Mouse (Mus musculus): ENCODE data around the gene Antxr1.

The Antxr1 gene

DNA sequence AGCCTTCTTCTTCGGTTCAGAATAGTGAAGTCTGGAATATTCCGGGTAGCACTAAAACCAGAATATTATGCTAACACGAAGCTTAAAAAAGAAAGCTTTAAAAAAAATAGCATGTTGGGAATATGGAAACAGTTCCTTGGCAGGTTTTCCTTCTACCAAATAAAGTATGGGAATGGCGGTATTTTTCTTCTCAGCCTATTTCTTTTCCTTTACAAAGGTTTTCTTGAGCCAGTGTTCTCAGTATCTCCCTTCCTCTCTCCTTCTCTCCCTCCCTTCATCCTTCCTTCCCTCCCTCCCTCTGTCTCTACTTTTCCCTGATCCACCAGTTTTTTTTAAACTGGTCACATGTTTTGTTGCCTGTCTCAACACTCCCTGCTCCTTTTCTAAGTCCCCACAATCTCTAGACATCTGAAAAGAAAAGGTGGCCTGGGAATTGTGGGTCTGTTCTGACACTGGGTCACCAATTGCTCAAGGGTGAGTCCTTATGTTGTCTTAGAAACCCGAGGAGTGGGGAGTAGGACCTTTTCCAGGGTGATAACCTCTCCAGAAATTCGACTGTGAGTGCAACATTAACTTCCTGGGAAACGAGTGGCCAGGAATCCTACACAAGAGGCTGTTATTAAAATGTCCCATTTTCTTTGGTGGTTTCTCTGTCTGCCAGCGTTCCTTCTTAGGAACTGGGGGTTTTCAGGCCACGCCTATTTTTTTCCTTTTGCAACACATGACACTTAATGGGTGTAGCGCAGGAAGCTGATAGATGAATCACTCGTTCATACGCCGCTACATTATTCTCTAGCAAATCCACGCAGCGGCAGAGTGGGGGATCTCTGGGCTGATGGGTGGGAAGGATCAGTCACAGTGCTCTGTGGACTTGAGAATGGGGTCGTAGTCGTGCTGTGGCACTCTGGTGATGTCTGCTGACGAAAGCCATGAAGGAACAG lies 42.4 kb downstream of the Antxr1 start:
- DNase-seq (ENCODE audit: low spot score in 2 of 2), result no peak

DNA sequence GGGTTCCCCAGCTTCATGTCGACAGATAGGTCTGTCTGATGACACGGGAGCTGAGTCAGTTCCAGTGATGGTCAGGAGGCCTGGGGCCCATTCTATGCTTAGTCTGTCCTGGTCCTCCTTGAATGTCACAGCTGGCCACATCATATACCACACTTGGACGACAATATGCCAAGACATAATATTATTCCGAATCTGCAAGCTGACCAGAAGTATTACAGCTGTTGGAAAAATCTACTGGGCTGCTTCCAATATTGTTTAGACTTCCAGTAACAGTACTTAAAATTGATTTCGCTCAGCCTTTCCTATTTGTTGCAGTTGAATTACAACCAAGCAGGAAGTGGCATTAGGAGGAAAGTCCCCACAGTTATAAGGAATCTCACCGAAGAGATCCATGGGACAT lies 48.4 kb downstream of the Antxr1 start:
- DNase-seq (ENCODE audit: low spot score in 2 of 2), result no peak

DNA sequence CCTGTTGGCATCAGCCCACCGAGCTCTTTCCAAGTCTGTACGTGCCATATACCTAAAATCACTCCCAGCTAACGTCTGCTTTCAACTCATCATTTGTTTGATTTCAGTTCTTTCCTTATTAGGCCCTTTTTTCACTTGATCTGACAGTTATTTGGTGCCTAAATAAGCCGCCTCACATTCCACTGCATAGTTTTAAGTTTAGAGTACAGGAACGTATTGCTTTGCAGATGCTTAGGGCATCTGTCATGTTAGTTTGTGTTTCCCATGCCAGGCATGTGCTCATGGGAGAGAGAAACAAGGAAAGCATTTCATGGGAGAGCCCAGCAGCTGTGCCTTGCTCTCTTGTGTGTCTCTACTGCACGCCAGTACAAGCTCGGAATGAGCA lies 50.3 kb downstream of the Antxr1 start:
- DNase-seq (ENCODE audit: low spot score in 2 of 2), result peak in 1 of 2 experiments; percentile 52

DNA sequence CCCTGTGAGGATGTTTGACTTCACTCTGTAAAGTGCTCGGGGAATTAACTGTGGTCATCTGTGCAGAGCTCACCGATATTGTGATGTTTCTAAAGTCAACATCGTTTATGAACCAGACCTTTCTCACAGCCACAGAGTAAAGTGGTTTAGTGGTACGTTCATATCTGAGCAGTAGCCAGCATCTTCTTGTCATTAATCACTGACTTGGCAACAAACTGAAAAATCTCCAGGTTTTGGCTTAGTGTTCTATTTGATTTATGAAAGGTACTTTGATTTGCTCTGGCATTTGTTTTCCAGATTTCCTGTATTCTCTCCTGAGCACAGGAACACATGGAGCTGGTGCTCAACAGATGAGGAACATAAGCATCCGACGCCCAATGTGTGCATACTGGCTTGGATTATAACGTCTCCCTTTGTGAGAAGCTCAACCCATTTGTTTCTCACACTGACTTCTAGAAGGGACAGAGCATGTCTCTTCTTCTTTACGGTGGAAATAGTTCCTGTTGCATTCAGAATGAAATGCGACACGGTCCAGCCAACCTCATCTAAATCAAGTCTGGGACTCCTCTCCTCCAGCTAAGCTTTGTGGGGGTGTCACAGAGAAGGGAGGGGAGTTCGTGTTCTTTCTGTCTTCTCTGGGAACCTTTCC lies 50.8 kb downstream of the Antxr1 start:
- DNase-seq (ENCODE audit: low spot score in 2 of 2), result no peak

DNA sequence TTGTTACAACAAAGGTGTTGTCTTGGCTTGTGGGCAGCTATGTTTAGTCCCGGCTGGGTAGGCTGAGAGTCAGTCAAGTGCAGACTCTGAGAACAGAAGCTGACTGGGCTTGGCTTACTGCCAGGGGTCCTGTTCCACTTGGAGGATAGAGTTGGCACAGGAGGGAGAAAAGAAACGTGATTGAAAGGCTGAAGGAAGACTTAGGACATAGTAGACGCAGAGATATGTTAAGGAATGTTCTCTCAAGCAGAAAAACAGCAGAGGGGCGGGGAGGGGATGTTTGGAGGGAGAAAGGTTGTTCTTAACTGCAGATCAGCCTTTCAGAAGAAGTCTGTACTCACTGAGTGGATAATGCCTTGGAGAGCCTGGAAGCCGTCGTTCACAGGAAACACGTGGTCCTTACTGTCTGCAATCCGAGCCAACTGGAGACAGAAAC lies 53.3 kb downstream of the Antxr1 start:
- peak; percentile 60 to 67 for DNase-seq (ENCODE audit: low spot score in 2 of 2)

DNA sequence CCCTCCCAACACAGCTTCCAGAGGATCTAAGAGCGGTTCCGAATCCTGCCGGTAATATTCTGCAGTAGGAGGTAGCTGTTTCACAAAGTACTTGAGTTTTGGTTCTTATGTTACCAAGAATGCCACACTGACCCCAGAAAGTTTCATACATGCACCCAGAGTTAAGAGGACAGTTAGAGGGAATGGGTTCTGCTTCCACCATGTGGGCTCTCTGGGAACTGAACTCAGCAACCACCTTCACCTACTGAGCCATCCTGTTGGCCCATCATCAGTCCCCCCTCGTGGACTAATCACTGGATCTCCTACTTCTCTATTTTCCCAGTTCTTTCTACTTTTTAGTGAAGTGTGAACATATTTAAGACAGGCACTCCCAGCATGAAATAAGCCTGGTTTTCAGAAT lies 53.9 kb downstream of the Antxr1 start:
- no peak for DNase-seq (ENCODE audit: low spot score in 2 of 2)

DNA sequence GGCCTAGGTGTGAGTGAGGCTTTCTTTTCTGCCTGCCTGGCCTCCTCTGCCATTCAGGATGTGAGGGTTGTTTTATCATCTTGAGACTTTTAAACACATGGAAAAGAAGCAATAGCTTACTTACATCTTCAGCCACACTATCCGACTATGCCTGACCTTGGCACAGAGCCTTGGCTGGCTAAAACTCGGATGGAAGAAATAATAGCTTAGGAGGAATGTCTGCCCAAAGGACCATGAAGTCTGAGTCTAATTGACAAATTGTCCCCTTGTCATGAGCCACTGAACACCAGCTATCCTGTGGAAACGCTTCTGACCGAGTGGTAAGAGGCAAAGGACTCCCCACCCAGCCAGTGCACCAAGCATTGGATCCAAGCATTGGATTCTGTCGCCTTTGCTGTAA lies 57.5 kb downstream of the Antxr1 start:
- DNase-seq (ENCODE audit: low spot score in 2 of 2), result no peak

DNA sequence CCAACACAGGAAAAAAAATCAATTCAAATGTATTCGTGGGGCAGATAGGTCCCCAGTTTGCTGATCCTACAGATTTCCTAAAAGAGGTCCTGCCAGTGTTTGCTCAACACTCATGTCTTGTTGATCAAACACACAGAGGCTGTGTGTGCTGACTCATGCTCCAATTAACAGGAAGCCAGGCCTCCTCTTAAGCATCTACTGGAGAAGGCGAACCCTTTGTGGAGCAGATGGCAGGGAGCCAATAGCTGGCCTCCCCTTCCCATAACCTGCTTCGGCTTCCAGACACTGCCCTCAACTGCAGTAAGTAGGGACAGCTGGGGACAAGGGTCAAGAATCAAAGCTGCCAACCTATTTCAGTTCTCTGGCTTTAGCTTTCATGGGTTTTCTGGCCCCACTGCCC lies 58.1 kb downstream of the Antxr1 start:
- DNase-seq (ENCODE audit: low spot score in 2 of 2), result peak; percentile 57 to 63

DNA sequence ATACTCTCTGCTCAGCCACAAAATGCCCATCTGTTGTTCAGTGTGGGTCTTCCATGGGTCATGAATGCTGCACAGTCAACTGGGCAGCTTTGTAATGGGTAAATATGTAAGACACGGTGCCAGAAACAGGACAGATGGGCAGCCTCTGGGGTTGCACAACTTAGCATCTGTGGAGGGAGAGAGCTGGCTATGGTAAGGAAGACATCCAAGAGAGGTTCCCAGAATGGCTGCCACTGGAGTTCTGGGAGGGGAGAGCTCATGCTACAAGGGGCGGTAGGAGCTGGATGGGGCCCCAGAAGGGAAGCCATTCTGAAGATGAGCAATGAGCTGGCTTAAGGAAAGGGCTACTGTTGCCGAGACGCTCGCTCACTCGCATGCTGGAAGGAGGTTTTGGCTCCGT lies 58.7 kb downstream of the Antxr1 start:
- peak; percentile 56 to 58 for DNase-seq (ENCODE audit: low spot score in 2 of 2)

DNA sequence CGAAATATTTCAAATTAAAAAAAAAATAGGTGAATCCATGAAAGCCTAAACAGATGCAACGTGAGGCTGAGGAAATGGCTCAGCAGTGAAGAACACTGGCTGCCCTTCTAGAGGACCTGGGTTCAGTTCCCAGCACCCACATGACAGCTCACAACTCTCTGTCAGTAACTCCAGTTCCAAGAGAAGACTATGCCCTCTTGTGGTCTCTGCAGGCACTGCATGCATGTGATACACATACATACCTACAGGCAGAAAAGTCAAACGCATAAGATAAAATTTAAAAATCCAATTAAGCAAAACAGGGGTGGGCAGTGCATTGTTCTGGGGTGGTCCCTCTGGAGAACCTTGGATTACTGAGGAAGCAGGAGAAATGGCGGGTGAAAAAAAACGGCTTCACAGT lies 60.8 kb downstream of the Antxr1 start:
- no peak for DNase-seq (ENCODE audit: low spot score in 2 of 2)

DNA sequence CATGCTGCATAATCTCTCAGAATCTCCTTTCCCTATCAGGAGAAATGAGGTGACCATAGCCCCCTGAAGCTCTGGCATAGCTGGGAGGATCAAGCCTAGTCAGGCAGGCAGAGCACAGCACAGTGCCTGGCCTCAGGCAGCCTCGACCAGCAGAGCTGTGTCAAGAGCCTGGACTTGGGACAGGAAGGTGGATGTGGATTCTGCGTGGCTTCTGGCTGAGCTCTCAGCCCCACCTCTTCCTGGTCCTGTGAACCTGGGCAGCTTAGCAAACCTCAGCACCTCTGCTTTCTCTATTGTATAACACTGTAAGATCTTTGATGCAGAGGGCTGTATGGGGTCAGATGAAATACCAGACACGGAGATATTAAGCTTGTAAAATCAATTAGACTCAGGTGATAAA lies 61.8 kb downstream of the Antxr1 start:
- DNase-seq (ENCODE audit: low spot score in 2 of 2), result no peak

DNA sequence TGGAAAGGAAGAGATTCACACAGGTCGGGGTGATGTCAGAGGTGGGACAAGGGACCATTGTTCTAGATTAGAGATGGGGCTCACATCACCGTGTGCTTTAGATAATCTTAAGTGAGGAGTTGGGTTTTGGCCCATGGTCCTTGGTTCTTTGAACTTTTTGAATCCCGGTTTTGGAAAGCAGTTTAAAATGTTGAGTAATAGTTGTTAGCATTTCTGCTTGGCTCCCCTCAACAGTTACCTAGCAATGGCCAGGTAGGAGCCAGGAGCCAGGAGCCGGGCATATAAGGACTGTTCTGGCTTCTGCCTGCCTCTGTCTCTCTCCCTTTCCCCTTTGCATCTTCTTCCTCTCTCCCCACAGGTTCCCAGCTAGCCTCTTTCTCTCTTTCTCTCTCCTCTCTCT lies 62.5 kb downstream of the Antxr1 start:
- DNase-seq (ENCODE audit: low spot score in 2 of 2), result no peak

DNA sequence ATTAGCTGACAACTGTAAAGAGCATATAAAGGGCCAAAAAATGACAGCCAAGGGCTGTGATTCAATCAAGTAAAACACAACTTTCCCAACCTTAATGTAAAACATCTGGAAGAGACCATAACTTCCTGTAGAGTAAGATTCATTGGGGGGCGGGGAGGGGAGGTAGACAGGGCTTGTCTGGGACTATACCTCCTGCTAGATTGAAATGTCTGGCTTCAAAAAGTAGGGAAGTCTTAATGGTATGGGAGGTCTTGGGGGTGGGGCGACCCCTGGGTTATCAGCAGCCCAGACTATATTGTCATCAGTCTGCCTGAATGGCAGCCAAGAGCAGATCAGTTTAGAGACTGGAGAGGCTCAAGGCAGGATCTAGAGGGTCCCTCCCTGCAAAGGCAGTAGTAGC lies 63.4 kb downstream of the Antxr1 start:
- no peak for DNase-seq (ENCODE audit: low spot score in 2 of 2)

DNA sequence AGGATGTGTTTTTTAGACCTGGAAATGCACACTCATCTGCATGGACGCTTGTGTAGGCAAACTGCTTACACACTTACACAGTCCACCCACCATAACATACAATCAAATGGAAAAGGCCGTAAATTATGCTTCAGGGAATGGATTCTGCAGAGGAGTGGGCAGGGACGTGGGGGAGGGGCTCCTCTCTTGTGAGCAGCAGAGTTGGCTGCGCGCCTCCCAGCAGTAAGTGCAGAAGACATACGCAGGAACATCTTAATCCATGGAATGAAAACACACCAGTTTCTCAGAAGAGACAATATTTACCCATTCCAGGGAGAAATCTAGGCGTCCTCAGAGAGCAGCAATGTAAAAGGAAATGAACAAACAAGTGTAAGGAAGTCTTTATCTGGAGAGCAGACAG lies 65.2 kb downstream of the Antxr1 start:
- peak; percentile 75 to 78 for DNase-seq (ENCODE audit: low spot score in 2 of 2)

DNA sequence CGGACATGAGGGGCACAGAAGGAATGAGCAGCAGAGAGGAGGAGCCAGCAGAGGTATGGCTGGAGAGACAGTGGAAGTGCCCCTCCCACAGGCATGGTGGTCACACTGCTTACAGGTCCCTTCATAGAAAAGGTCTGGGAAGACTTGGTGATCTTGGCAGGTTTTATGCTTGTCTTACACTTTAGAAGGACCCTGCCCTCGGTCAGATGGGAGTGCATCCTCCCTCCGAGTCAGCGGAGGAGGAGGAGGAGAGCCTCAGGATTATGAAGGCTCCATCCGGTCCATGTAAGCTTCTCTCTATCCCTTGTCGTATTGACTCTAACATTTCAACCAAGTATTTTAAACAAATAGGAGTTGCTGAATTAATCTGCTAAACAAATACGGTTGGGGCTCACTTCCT lies 65.7 kb downstream of the Antxr1 start:
- no peak for DNase-seq (ENCODE audit: low spot score in 2 of 2)

DNA sequence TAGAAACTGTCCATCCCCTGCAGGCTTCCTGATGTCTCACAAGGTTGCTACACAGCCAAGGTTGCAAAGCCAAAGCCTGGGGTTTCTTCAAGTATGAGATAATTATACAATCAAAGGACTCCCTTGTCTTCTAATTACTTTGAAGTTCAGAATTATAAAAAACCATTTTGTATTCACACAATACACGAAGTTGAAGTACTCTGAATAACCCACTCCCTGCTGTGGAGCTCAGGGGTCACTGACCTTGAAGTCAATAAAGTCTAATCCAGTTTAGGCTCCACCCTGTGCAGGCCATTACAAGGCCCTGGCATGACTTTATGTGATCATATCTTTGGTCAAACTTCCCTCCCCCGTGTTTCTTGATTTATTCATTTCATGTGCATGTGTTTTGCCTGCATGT lies 73.0 kb downstream of the Antxr1 start:
- no peak for DNase-seq (ENCODE audit: low spot score in 2 of 2)

DNA sequence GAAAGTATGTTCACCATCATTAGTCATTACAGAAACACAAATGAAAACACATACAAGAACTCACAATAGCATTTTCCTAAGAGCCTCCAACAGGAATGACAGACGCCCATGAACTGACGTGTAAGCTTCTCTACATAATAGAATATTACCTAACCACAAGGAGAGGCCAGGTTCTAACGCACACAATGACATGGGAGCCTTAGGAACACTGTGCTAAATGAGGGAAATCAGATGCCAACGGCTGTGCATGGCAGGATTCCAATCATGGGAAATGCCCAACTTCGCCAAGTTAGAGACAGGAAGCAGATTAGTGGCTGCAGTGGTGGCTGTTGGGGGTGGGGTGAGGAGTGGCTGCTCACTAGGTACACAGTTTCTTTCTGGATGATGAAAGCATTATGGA lies 76.6 kb downstream of the Antxr1 start:
- peak in 1 of 2 experiments; percentile 43 for DNase-seq (ENCODE audit: low spot score in 2 of 2)

DNA sequence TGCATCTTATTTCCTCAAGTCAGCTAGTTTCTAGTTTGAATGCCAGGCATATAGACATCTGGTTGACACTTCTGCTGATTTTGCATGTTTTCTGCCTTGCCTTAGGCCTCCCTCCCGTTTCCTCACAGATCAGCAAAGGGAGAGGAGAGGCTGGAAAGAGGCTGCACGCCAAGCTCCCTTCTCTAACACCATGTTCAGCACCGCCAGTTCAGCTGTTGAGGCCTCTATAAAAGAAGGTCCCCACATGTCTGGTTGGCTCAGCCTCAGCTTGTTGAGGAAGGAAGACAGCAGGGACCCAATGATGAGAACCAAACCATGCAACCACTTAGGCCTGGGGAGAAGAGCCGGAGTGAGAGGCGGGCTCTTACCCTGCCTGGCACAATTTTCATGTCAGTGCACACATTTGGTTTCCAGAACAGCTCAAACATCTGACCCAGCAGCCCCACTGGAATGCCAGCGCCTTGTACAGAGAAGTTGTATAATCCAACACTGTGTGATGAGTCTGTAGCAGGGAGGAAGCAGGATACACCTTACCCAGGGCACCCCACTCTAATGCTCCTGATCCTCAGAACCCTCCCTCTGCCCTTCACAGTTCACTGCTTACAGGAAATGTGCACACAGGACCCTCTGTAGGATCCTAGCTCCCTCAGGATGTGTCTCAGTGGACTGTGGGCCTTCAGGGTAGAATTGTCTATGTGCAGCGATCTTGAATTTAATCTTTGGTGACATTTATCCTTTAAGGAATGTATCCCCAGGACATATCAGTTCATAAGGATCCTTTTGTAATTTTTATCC lies 77.4 kb downstream of the Antxr1 start:
- peak; percentile 76 to 83 for DNase-seq (ENCODE audit: low spot score in 2 of 2)

DNA sequence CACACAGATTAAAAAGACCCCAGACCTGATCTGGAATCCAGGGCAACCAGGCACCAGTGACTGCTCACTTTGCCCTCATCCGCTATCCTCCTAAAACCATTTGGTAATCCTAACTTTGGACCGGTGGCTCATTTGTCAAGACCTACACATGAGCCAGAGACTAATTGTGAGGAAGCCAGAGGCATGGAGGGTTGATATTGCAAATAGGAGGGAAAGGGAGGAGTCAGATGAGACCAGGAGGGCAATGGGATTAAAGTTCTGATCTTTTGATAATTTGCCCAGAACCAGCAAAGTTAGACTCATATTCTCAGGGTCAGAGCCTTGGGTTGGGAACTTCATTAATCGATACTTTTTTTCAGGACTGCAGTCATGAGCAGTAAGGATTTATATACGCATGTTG lies 78.2 kb downstream of the Antxr1 start:
- DNase-seq (ENCODE audit: low spot score in 2 of 2), result no peak

DNA sequence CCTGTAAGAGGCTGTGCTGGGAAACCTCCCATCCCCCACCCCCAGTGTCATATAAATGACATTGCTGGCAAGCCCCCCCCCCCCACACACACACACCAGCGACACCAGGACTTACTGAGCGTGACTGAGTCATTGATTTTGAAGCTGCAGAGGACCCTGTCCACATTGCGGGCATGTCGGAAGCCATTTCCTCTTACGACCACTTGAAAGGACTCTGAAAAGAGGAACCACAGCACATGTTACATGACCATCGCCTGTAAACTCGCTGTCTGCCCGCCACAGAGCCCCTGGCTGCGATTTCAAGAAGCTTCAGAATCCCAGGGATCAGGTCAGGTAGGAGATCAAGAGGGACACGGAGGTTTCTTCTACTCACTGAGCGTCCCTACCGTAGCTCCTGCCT lies 80.0 kb downstream of the Antxr1 start:
- no peak for DNase-seq (ENCODE audit: low spot score in 2 of 2)

DNA sequence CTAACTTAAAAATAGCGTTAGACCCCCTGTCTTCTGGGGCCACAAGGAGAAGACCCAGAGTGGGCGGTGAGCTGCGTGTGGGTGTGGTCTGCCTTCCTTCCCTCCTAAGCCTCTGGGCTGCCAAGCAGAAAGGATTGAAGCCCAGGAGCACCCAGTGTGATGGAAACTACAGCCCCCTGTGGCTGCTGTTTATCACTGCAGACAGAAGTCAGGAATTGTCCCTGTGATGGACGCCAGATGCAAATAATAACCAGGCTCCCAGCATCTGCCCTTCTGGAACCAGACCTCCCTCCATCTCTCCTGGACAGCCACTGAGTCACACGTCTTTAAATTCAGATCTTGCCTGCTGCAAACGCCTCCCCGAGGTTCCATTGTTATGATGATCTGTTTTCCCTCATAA lies 80.9 kb downstream of the Antxr1 start:
- no peak for DNase-seq (ENCODE audit: low spot score in 2 of 2)

DNA sequence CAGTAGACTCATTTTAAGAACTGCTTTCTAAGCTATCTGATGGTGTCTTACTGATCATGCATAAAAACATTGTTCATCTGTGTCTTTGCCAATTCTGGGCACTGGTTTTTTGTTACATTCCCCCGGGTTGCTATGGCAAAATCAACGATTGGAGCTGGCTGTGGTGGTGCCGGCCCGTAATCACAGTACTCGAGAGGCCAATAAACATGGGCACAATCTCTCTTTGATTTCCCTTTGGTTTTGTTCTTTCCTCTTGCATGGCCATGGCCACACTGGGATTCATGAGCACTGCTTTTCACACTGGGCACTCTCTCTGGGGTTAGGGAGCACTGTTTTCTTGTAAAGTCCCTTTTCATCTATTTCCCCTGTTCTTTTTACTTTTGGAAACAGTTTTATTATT lies 83.9 kb downstream of the Antxr1 start:
- DNase-seq (ENCODE audit: low spot score in 2 of 2), result no peak

Data from right cerebral cortex, postnatal 10 days (tissue).